Mouse (Mus musculus): ENCODE data around the gene Vps11.

- TF ChIP-seq CTCF (IDR thresholded peaks at IDR 0.05; ENCODE audit: extremely low read depth, insufficient read length, insufficient replicate concordance, low read depth, low read length): peak; percentile 42; the same call in 1 of the 2 replicates
- no peak for TF ChIP-seq POLR2A (IDR thresholded peaks at IDR 0.05; ENCODE audit: low read depth, low read length)
Observed at GRCm38 (mm10) chr9:44364480-44364879, 3.0 kb upstream of the Vps11 start.

Measured in small intestine, adult 2 months (tissue).